Mouse (Mus musculus): Measurements from ENCODE around the gene Ipo13. TPM values are rescaled to one million over a fixed set of nuclear protein-coding genes. Genes with fewer than 3 reads are reported as not detected.

The Ipo13 gene
- polyA plus RNA-seq, 1 experiment from 2014 or later, result 43.2 TPM

DNA sequence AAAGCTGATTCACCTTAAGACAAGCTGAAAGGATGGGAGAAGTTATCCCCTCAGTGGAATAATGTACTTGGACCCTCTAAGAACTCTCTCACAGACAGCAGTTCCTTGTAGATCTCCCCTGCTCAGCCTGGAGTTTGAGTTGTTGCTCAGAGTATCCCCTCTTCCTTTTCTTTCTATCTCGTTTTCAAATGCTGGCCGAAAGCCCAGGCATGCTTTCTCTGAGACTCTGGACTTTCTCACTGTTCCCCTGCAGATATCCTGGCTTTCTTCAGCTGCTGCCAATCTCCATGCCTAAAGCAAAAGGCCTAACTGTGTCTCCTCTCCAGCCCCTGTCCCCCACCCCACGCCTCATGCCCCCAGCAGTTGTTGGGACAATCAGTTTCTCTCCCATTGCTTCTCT is 3.5 kb upstream of the Ipo13 start:
- ATAC-seq (replicated peaks; ENCODE audit: low FRiP score, low TSS enrichment, low read depth) (no peak), DNase-seq (ENCODE audit: low spot score) (peak; percentile 71)
- Histone ChIP-seq H3K36me3 (ENCODE audit: control insufficient read depth, insufficient read depth, low read length) (no peaks in the 10 kb centered on the region), H3K9me3 (ENCODE audit: control insufficient read depth, low read length) (no peaks in the 10 kb centered on the region), H3K4me2 (ENCODE audit: low read length) (no peak overlapping the region), H3K27ac (ENCODE audit: low read depth) (peak overlapping the region; percentile 67), H3K27me3 (replicated peaks; ENCODE audit: control insufficient read depth, insufficient read depth, low read length) (no peaks in the 10 kb centered on the region), H3K9ac (ENCODE audit: low read length) (no peak overlapping the region), H3K4me3 (ENCODE audit: low read depth, low read length) (no peak overlapping the region), H3K4me1 (replicated peaks; ENCODE audit: control insufficient read depth, insufficient read depth, low read length) (peaks cover 25% of the 10 kb centered on the region)
- WGBS, result 29% methylated on average over 3 of the region's 3 CpGs

DNA sequence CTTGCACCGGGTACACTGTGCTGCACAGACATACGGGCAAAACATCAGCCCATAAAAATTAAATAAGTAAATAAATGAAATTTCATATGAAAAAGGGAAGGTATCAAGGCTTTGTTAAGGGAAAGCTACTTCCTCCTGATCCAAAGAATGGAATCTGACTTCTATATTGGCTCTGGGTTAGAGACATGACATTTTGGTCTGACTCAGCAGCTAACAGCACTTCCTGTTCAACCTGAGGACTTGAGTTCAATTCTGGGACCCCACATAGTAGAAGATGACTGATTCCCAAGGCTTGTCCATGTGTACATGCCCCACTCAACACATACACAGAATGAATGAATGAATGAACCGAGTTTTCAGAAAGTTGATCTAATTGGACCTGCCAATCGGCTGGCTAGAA is 3.0 kb upstream of the Ipo13 start:
- Histone ChIP-seq H3K9ac (ENCODE audit: low read length) (no peak overlapping the region), H3K4me3 (ENCODE audit: low read depth, low read length) (no peak overlapping the region), H3K4me2 (ENCODE audit: low read length) (no peak overlapping the region), H3K27ac (ENCODE audit: low read depth) (peak overlapping the region; percentile 67), H3K36me3 (ENCODE audit: control insufficient read depth, insufficient read depth, low read length) (no peaks in the 10 kb centered on the region), H3K4me1 (replicated peaks; ENCODE audit: control insufficient read depth, insufficient read depth, low read length) (peaks cover 29% of the 10 kb centered on the region), H3K9me3 (ENCODE audit: control insufficient read depth, low read length) (no peaks in the 10 kb centered on the region), H3K27me3 (replicated peaks; ENCODE audit: control insufficient read depth, insufficient read depth, low read length) (no peaks in the 10 kb centered on the region)
- no peak for DNase-seq (ENCODE audit: low spot score)
- no peak for ATAC-seq (replicated peaks; ENCODE audit: low FRiP score, low TSS enrichment, low read depth)
- 91% methylated on average over 4 of the region's 4 CpGs for WGBS

DNA sequence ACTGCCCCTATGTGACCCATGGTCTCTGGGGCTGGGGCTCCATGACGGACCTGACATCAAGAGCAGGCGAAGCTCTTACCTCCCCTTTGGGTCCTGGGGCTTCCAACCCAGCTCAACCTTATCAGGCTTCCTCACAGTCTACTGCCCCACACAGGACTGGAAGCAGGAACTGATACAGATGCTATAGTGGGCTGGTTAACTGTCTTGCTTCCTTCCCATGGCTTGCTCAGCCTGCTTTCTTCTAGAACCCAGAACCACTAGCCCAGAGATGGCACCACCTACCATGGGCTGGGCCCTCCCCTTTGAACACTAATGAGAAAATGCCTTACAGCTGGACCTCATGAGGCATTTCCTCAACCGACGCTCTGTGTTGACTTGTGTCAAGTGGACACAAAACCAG is 2.6 kb upstream of the Ipo13 start:
- no peak for DNase-seq (ENCODE audit: low spot score)
- WGBS, result 93% methylated on average over 4 of the region's 4 CpGs
- ATAC-seq (replicated peaks; ENCODE audit: low FRiP score, low TSS enrichment, low read depth), result no peak

DNA sequence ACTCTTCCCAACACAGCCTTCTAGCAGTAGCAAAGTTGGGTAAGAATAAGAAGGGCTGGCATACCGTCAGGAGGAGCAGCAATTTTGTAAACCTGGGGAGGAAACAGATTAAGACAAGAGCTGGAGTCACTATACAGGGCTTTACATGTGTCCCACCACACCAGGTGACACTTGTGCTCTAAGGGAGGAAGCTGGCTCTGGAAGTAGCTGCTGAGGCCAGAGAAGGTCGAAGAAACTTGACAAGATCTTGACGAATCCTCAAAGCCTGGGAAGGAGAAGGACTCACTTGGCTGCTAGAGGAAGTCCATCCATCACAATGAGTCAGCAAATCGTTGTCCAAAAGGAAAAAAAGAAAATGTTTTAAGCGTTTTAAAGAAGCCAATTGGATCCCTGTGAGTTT is 1.6 kb upstream of the Ipo13 start:
- Histone ChIP-seq H3K27me3 (replicated peaks; ENCODE audit: control insufficient read depth, insufficient read depth, low read length) (no peaks in the 10 kb centered on the region), H3K36me3 (ENCODE audit: control insufficient read depth, insufficient read depth, low read length) (peaks cover 10% of the 10 kb centered on the region), H3K27ac (ENCODE audit: low read depth) (no peak overlapping the region), H3K9ac (ENCODE audit: low read length) (no peak overlapping the region), H3K4me1 (replicated peaks; ENCODE audit: control insufficient read depth, insufficient read depth, low read length) (peaks cover 34% of the 10 kb centered on the region), H3K4me3 (ENCODE audit: low read depth, low read length) (no peak overlapping the region), H3K4me2 (ENCODE audit: low read length) (peak overlapping the region; percentile 84; the same call in 1 of the 2 replicates), H3K9me3 (ENCODE audit: control insufficient read depth, low read length) (no peaks in the 10 kb centered on the region)
- no peak for ATAC-seq (replicated peaks; ENCODE audit: low FRiP score, low TSS enrichment, low read depth)
- WGBS, result 69% methylated on average over 5 of the region's 5 CpGs
- no peak for DNase-seq (ENCODE audit: low spot score)

More for the DNA sequence above, 2.6 kb upstream of the Ipo13 start:
- no peak overlapping the region for H3K4me2 ChIP-seq (ENCODE audit: low read length)
- H3K9me3 ChIP-seq (ENCODE audit: control insufficient read depth, low read length), result no peaks in the 10 kb centered on the region
- H3K9ac ChIP-seq (ENCODE audit: low read length), result no peak overlapping the region
- H3K27ac ChIP-seq (ENCODE audit: low read depth), result peak overlapping the region; percentile 67; the same call in 1 of the 2 replicates
- peaks cover 33% of the 10 kb centered on the region for H3K4me1 ChIP-seq (replicated peaks; ENCODE audit: control insufficient read depth, insufficient read depth, low read length)
- no peak overlapping the region for H3K4me3 ChIP-seq (ENCODE audit: low read depth, low read length)
- H3K27me3 ChIP-seq (replicated peaks; ENCODE audit: control insufficient read depth, insufficient read depth, low read length), result no peaks in the 10 kb centered on the region
- H3K36me3 ChIP-seq (ENCODE audit: control insufficient read depth, insufficient read depth, low read length), result no peaks in the 10 kb centered on the region

DNA sequence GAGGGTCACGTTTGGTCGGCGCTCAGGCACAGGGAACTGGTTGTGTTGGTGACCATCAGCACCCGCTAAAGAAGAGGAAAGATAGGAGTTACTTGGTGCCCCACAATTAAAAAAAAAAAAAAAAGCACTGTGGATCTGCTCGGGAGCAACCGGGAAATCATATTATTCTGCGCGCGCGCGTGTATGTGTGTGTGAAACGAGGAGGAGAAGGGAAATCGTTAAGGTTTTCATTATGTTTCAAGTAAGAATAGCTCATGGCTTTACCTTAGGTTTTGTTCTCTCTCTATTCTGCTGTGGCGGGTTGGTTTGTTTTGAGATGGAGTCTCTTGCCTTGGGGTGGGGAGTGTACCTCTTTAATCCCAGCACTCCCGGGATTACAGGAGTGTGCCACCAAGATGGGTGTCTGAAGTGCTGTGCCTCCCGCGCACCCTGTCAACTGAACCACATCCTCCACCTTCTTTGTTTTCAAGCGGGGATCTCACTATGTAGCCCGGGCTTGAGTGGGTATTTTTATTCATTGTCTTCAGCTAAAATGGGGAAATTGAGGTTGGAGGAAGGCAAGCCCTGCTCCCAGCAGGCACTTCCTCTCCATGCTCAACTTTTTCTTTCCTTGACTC is 798 bp upstream of the Ipo13 start:
- Histone ChIP-seq H3K9me3 (ENCODE audit: control insufficient read depth, low read length) (no peaks in the 10 kb centered on the region), H3K4me2 (ENCODE audit: low read length) (peak overlapping the region; percentile 84), H3K4me1 (replicated peaks; ENCODE audit: control insufficient read depth, insufficient read depth, low read length) (peaks cover 34% of the 10 kb centered on the region), H3K36me3 (ENCODE audit: control insufficient read depth, insufficient read depth, low read length) (peaks cover 14% of the 10 kb centered on the region), H3K27ac (ENCODE audit: low read depth) (peak overlapping the region; percentile 79; the same call in 1 of the 2 replicates), H3K4me3 (ENCODE audit: low read depth, low read length) (peak overlapping the region; percentile 85), H3K27me3 (replicated peaks; ENCODE audit: control insufficient read depth, insufficient read depth, low read length) (no peaks in the 10 kb centered on the region), H3K9ac (ENCODE audit: low read length) (peak overlapping the region; percentile 75)
- ATAC-seq (replicated peaks; ENCODE audit: low FRiP score, low TSS enrichment, low read depth), result no peak
- DNase-seq (ENCODE audit: low spot score), result no peak
- 7% methylated on average over 19 of the region's 19 CpGs for WGBS

DNA sequence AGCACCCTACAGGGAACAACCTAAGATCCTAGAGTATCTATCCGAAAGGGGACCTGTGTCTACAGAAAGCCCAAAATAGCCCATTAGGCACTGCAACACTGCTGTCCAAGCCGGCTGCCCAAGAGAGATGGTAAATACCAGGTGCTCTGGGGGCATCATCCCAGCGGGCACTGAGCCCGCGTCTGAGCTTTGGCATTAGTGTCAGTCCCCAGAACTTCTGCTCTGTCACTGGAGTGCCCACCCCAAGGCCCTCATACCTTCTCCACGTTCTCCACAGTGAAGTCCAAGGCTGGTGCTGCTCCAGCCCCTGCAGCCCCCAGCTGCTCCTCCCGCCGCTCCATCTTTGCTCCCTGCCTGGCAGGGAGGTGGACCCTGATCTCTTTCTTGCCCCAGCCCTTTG is 768 bp downstream of the Ipo13 start:
- peaks cover 14% of the 10 kb centered on the region for H3K36me3 ChIP-seq (ENCODE audit: control insufficient read depth, insufficient read depth, low read length)
- peak overlapping the region; percentile 85 for H3K4me3 ChIP-seq (ENCODE audit: low read depth, low read length)
- H3K9me3 ChIP-seq (ENCODE audit: control insufficient read depth, low read length), result no peaks in the 10 kb centered on the region
- peaks cover 34% of the 10 kb centered on the region for H3K4me1 ChIP-seq (replicated peaks; ENCODE audit: control insufficient read depth, insufficient read depth, low read length)
- 18% methylated on average over 8 of the region's 8 CpGs for WGBS
- H3K27ac ChIP-seq (ENCODE audit: low read depth), result no peak overlapping the region
- peak overlapping the region; percentile 75 for H3K9ac ChIP-seq (ENCODE audit: low read length)
- H3K27me3 ChIP-seq (replicated peaks; ENCODE audit: control insufficient read depth, insufficient read depth, low read length), result no peaks in the 10 kb centered on the region
- peak overlapping the region; percentile 84 for H3K4me2 ChIP-seq (ENCODE audit: low read length)
- no peak for ATAC-seq (replicated peaks; ENCODE audit: low FRiP score, low TSS enrichment, low read depth)
- no peak for DNase-seq (ENCODE audit: low spot score)

DNA sequence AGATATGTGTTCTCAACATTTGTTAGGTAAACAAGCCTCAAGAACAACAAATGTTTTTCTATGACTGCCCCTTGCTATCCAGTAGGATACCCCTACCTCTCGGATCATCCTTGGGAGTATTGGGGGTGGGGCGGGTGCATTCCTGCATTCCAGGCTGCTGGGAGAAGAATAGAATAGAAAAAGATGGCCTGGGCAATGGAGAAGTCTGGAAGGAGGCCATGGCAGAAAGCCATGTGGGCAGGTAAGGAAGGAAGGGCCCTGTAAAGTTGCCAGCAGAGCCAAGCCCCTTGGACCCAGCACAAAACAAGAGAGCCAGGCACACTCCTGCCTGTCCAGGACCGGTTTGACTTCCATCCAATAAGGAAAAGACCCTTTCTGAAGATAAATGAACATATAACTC is 1.4 kb downstream of the Ipo13 start:
- H3K27ac ChIP-seq (ENCODE audit: low read depth), result no peak overlapping the region
- ATAC-seq (replicated peaks; ENCODE audit: low FRiP score, low TSS enrichment, low read depth) (no peak), DNase-seq (ENCODE audit: low spot score) (no peak)
- H3K4me3 ChIP-seq (ENCODE audit: low read depth, low read length), result peak overlapping the region; percentile 85
- 50% methylated on average over 3 of the region's 3 CpGs for WGBS
- peaks cover 15% of the 10 kb centered on the region for H3K36me3 ChIP-seq (ENCODE audit: control insufficient read depth, insufficient read depth, low read length)
- H3K4me1 ChIP-seq (replicated peaks; ENCODE audit: control insufficient read depth, insufficient read depth, low read length), result peaks cover 36% of the 10 kb centered on the region
- no peak overlapping the region for H3K9ac ChIP-seq (ENCODE audit: low read length)
- no peaks in the 10 kb centered on the region for H3K27me3 ChIP-seq (replicated peaks; ENCODE audit: control insufficient read depth, insufficient read depth, low read length)
- peak overlapping the region; percentile 84 for H3K4me2 ChIP-seq (ENCODE audit: low read length)
- H3K9me3 ChIP-seq (ENCODE audit: control insufficient read depth, low read length), result no peaks in the 10 kb centered on the region

DNA sequence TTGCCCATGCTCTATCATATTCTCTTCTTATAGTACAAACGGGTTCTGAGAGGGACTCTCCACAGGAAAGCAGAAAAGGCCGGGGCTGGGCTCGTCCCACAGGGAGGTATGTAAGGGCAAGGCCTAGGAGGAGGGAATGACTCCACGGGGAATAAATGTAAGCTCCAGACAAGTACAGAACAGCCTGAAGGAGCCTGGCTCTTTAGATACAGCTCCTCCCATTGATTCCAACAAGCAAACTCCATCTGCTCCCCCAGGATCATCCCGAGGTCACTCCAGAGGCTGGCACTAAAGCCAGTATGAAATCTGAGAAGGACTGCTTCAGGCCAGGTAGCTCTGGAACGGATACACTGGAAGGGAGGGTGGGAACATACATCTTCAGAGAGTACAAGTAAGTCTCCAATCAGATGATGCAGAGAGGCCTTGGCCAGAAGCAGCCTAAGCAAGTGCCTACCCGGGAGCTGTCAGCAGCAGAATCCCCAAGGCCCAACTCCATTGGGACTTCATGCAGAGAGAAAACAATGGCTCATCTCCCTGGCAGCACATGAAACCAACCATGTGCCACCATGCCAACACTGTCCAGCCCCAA is 2.0 kb downstream of the Ipo13 start:
- peaks cover 20% of the 10 kb centered on the region for H3K36me3 ChIP-seq (ENCODE audit: control insufficient read depth, insufficient read depth, low read length)
- H3K4me2 ChIP-seq (ENCODE audit: low read length), result peak overlapping the region; percentile 84
- no peaks in the 10 kb centered on the region for H3K9me3 ChIP-seq (ENCODE audit: control insufficient read depth, low read length)
- no peak overlapping the region for H3K27ac ChIP-seq (ENCODE audit: low read depth)
- peaks cover 33% of the 10 kb centered on the region for H3K4me1 ChIP-seq (replicated peaks; ENCODE audit: control insufficient read depth, insufficient read depth, low read length)
- H3K27me3 ChIP-seq (replicated peaks; ENCODE audit: control insufficient read depth, insufficient read depth, low read length), result no peaks in the 10 kb centered on the region
- ATAC-seq (replicated peaks; ENCODE audit: low FRiP score, low TSS enrichment, low read depth) (no peak), DNase-seq (ENCODE audit: low spot score) (no peak)
- WGBS, result 46% methylated on average over 7 of the region's 7 CpGs
- H3K4me3 ChIP-seq (ENCODE audit: low read depth, low read length), result no peak overlapping the region
- no peak overlapping the region for H3K9ac ChIP-seq (ENCODE audit: low read length)

DNA sequence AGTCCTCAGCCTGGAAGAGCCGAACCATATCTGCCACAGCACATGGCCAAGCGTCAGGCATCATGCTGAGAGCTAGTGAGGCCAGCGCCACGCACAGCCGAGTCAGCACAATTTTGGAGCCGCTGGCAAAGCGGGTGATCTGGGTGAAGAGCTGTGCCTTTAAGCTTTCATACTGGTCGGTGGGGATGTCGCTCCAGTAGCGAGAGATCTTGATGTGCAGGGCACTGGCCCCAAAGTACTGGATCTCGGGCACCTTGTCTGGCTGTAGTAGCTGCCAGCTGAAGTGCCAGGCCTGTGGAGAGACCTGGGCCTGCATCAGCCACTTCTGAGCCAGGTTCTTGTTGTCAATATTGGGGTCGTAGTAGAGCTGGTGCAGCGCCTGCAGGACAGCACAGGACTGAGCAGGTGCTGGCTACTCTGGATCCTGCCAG is 2.7 kb downstream of the Ipo13 start:
- no peak overlapping the region for H3K4me2 ChIP-seq (ENCODE audit: low read length)
- 92% methylated on average over 13 of the region's 13 CpGs for WGBS
- H3K4me1 ChIP-seq (replicated peaks; ENCODE audit: control insufficient read depth, insufficient read depth, low read length), result peaks cover 30% of the 10 kb centered on the region

More for the DNA sequence above, 2.7 kb downstream of the Ipo13 start:
- no peak for DNase-seq (ENCODE audit: low spot score)
- peaks cover 20% of the 10 kb centered on the region for H3K36me3 ChIP-seq (ENCODE audit: control insufficient read depth, insufficient read depth, low read length)
- no peaks in the 10 kb centered on the region for H3K9me3 ChIP-seq (ENCODE audit: control insufficient read depth, low read length)
- H3K27ac ChIP-seq (ENCODE audit: low read depth), result no peak overlapping the region
- H3K4me3 ChIP-seq (ENCODE audit: low read depth, low read length), result no peak overlapping the region
- H3K27me3 ChIP-seq (replicated peaks; ENCODE audit: control insufficient read depth, insufficient read depth, low read length), result no peaks in the 10 kb centered on the region
- H3K9ac ChIP-seq (ENCODE audit: low read length), result no peak overlapping the region
- ATAC-seq (replicated peaks; ENCODE audit: low FRiP score, low TSS enrichment, low read depth), result no peak

All from intestine, embryonic 14.5 days (tissue).